Mouse (Mus musculus) cortical plate, adult 2 months (tissue): ENCODE data around the gene Lhb. TPM values are rescaled to one million over a fixed set of nuclear protein-coding genes. Genes with fewer than 3 reads are reported as not detected.
A peak's percentile ranks its signal among the peaks of the same experiment; 100 is the strongest.
"Not testable (repeated sequence)": the region's sequence is repeated elsewhere in the genome, so short reads cannot be mapped to it uniquely, and the experiment has no call there.

ENCODE experiments used
- H3K27ac ChIP-seq: fragments of 200-500 bp; 2 replicates; pipeline ENCODE4 v1.5.1; 2012; ENCODE audit warnings: low read length, control low read depth, inconsistent platforms; ENCODE audit not compliant: insufficient read depth
- H3K4me1 ChIP-seq: fragments of 200-500 bp; 2 replicates; pipeline ENCODE4 v1.6.1; 2011; ENCODE audit warnings: low read length; ENCODE audit not compliant: control insufficient read depth, insufficient read depth
- H3K4me3 ChIP-seq: fragments of 200-500 bp; 2 replicates; pipeline ENCODE4 v1.5.1; 2011; ENCODE audit warnings: mild to moderate bottlenecking, low read length, control low read depth; ENCODE audit not compliant: insufficient read depth
- CTCF ChIP-seq: fragments of 200-500 bp; IDR thresholded peaks from 2 replicates; pipeline ENCODE4 v1.5.1; 2011; ENCODE audit warnings: mild to moderate bottlenecking, control low read depth, low read length; ENCODE audit not compliant: insufficient read depth; ENCODE audit errors: extremely low read depth
- POLR2A ChIP-seq: fragments of 200-500 bp; IDR thresholded peaks from 2 replicates; pipeline ENCODE4 v1.6.1; 2011; ENCODE audit warnings: mild to moderate bottlenecking, low read length, control low read depth; ENCODE audit not compliant: insufficient read depth; ENCODE audit errors: extremely low read depth
- polyA plus RNA-seq: library from polyadenylated mRNA; depleted of rRNA; stranded (reverse); fragments of >200 nt; gene quantifications from 2 replicates; pipeline ENCODE4 v1.2.3, GENCODE M21; 2012; rRNA removed

Gene Lhb
- polyA plus RNA-seq: 0.17 TPM in 1 of 2 replicates, not detected in the other

- Histone ChIP-seq H3K4me1 (no peaks in the 10 kb centered on the region), H3K27ac (no peak within 1 kb of the TSS), H3K4me3 (no peak within 1 kb of the TSS)
- TF ChIP-seq CTCF (no peak), POLR2A (no peak)
Measured at GRCm38 (mm10) chr7:45420615-45420919, at the start of gene Lhb. Lhb (plus strand) TSS chr7:45420820.

DNA sequence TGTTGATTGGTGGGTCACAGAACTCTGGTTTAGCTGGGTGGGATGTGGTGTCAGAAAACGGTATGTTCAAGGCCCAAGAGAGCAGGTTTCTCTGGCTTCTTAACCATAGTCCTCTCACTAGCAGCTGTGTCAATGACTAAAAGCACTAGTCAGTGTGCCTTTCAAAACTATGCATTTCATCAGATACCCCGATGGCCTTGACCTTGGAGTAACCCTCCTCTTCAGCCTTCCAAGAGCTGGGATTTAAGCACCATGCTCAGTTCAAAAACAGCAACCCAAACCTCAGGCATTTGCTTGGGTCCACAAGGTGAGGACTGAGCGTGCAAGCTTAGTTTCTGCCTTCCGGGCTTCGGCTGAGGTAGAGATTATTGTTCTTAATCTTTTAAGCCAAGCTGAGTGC lies 48.2 kb upstream of the Lhb start:
- Histone ChIP-seq H3K4me3 (no peak overlapping the region), H3K4me1 (peaks cover 3% of the 10 kb centered on the region; the same call in 1 of the 2 replicates), H3K27ac (no peak overlapping the region)
- TF ChIP-seq POLR2A: no peak
- TF ChIP-seq CTCF: no peak

GRCm38 (mm10) chr7:45374620-45375019 lies 46.0 kb upstream of the Lhb start:
- Histone ChIP-seq H3K4me1 (no peaks in the 10 kb centered on the region; the same call in 1 of the 2 replicates), H3K4me3 (no peak overlapping the region), H3K27ac (no peak overlapping the region)
- TF ChIP-seq CTCF: no peak
- TF ChIP-seq POLR2A: no peak

- Histone ChIP-seq H3K4me3 (no peak overlapping the region), H3K27ac (no peak overlapping the region), H3K4me1 (no peaks in the 10 kb centered on the region; the same call in 1 of the 2 replicates)
- no peak for TF ChIP-seq CTCF
Measured at GRCm38 (mm10) chr7:45376057-45376456, 44.6 kb upstream of the Lhb start.

GRCm38 (mm10) chr7:45386077-45386476 lies 34.5 kb upstream of the Lhb start:
- TF ChIP-seq CTCF (0 out of 2 replicates have a peak, but pooled peaks have one; percentile 12), POLR2A (no peak)
- H3K4me3 ChIP-seq: no peak overlapping the region
- H3K4me1 ChIP-seq: no peaks in the 10 kb centered on the region
- no peak overlapping the region for H3K27ac ChIP-seq

DNA sequence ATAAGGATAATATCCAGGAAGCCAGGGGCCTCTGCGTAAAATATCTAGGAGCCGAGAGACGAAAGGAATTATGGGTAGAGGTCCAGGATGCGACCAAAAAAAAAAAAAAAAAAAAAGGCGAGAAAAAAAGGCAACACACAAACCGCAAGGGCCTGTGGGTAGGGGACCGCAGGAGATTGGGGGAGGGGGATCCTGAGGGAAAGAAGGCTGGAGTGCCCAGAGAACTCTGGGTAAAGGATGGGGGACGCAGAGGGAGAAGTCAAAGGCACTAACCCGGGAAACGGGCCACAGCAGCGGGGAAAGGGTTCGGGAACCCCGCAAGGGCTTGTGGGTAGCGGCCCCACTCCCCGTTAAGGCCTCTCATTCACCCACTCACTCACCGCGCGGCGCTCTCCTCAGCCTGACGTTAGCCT lies 25.5 kb upstream of the Lhb start:
- Histone ChIP-seq H3K27ac (peak overlapping the region; percentile 61; the same call in 1 of the 2 replicates), H3K4me1 (peaks cover 6% of the 10 kb centered on the region), H3K4me3 (peak overlapping the region; percentile 52)
- TF ChIP-seq CTCF: no peak
- TF ChIP-seq POLR2A: no peak

- Histone ChIP-seq H3K4me1 (peaks cover 6% of the 10 kb centered on the region), H3K4me3 (peak within 1 kb of the TSS; percentile 52), H3K27ac (peak within 1 kb of the TSS; percentile 61; the same call in 1 of the 2 replicates)
- TF ChIP-seq POLR2A: peak; percentile 91
- TF ChIP-seq CTCF: no peak
Measured at GRCm38 (mm10) chr7:45395578-45396336, 24.9 kb upstream of the Lhb start, which contains the start of gene Snrnp70. Snrnp70 (minus strand) TSS chr7:45395742.

GRCm38 (mm10) chr7:45396337-45396775 lies 24.3 kb upstream of the Lhb start:
- H3K4me3 ChIP-seq: peak overlapping the region; percentile 52; the same call in 1 of the 2 replicates
- H3K27ac ChIP-seq, H3K4me1 ChIP-seq: not testable (repeated sequence)

DNA sequence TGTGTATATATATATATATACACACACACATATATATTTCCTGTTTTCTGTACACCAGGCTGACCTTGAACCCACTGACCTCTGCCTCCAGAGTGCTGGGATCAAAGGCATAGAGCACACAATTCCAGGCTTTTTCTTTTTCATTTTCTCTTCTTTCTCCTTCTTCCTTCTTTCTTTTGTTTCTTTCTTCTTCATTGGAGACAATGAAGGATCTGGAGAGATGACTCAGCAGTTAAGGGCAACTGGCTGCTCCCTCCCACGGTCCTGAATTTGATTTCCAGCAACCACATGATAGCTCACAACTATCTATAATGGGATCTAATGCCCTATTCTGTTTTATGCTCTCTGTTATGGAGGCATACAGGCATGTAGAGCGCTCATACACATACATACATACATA lies 23.8 kb upstream of the Lhb start:
- H3K4me3 ChIP-seq: no peak overlapping the region
- H3K4me1 ChIP-seq: peaks cover 6% of the 10 kb centered on the region
- TF ChIP-seq POLR2A: no peak
- no peak for TF ChIP-seq CTCF
- H3K27ac ChIP-seq: no peak overlapping the region

GRCm38 (mm10) chr7:45401521-45402085 lies 19.0 kb upstream of the Lhb start:
- no peak overlapping the region for H3K27ac ChIP-seq
- H3K4me3 ChIP-seq: no peak overlapping the region
- no peaks in the 10 kb centered on the region for H3K4me1 ChIP-seq
- no peak for TF ChIP-seq CTCF
- no peak for TF ChIP-seq POLR2A
